Mouse (Mus musculus): ENCODE results near the gene Elf1. TPM values are rescaled to one million over a fixed set of nuclear protein-coding genes. Genes with fewer than 3 reads are reported as not detected.
"Not testable (repeated sequence)": the region's sequence is repeated elsewhere in the genome, so short reads cannot be mapped to it uniquely, and the experiment has no call there.

Elf1 gene
- polyA plus RNA-seq, 1 experiment from 2014 or later, result 21.2 TPM

GRCm38 (mm10) chr14:79529581-79530554 is 48.9 kb downstream of the Elf1 start:
- Histone ChIP-seq H3K4me1 (peaks cover 79% of the 10 kb centered on the region), H3K27me3 (replicated peaks) (no peaks in the 10 kb centered on the region), H3K4me2 (peak overlapping the region; percentile 68), H3K9me3 (replicated peaks) (no peaks in the 10 kb centered on the region), H3K36me3 (peaks cover 16% of the 10 kb centered on the region; the same call in 1 of the 2 replicates), H3K4me3 (peak overlapping the region; percentile 28), H3K27ac (peak overlapping the region; percentile 93), H3K9ac (peak overlapping the region; percentile 65)
- ATAC-seq, result peak; percentile 98
- WGBS (ENCODE audit: insufficient replicate concordance), result 41% methylated on average over 10 of the region's 10 CpGs

- 36% methylated on average over 6 of the region's 6 CpGs for WGBS (ENCODE audit: insufficient replicate concordance)
- H3K4me2 ChIP-seq, result peak overlapping the region; percentile 68
- H3K36me3 ChIP-seq, result peaks cover 16% of the 10 kb centered on the region; the same call in 1 of the 2 replicates
- H3K9me3 ChIP-seq (replicated peaks), result no peaks in the 10 kb centered on the region
- H3K4me1 ChIP-seq, result peaks cover 82% of the 10 kb centered on the region
- H3K27me3 ChIP-seq (replicated peaks), result no peaks in the 10 kb centered on the region
- H3K27ac ChIP-seq, result peak overlapping the region; percentile 93
- H3K9ac ChIP-seq, result peak overlapping the region; percentile 65
- ATAC-seq, result no peak
- H3K4me3 ChIP-seq, result peak overlapping the region; percentile 28
Observed at GRCm38 (mm10) chr14:79530761-79531160, 49.8 kb downstream of the Elf1 start.

GRCm38 (mm10) chr14:79532036-79532776 is 51.2 kb downstream of the Elf1 start:
- 73% methylated on average over 8 of the region's 8 CpGs for WGBS (ENCODE audit: insufficient replicate concordance)
- peaks cover 84% of the 10 kb centered on the region for H3K4me1 ChIP-seq
- no peaks in the 10 kb centered on the region for H3K9me3 ChIP-seq (replicated peaks)
- ATAC-seq, result no peak
- peak overlapping the region; percentile 93 for H3K27ac ChIP-seq
- H3K36me3 ChIP-seq, result peaks cover 12% of the 10 kb centered on the region
- H3K27me3 ChIP-seq (replicated peaks), result no peaks in the 10 kb centered on the region
- H3K9ac ChIP-seq, result peak overlapping the region; percentile 40; the same call in 1 of the 2 replicates
- no peak overlapping the region for H3K4me3 ChIP-seq
- peak overlapping the region; percentile 67 for H3K4me2 ChIP-seq

GRCm38 (mm10) chr14:79533350-79533749 is 52.4 kb downstream of the Elf1 start:
- peaks cover 11% of the 10 kb centered on the region for H3K36me3 ChIP-seq
- WGBS (ENCODE audit: insufficient replicate concordance), result 10% methylated on average over 1 of the region's 1 CpGs
- ATAC-seq, result peak; percentile 50; the same call in 1 of the 2 replicates
- H3K4me3 ChIP-seq, result peak overlapping the region; percentile 22; the same call in 1 of the 2 replicates
- H3K4me2 ChIP-seq, result peak overlapping the region; percentile 67
- peak overlapping the region; percentile 93 for H3K27ac ChIP-seq
- H3K9me3 ChIP-seq (replicated peaks), result no peaks in the 10 kb centered on the region
- H3K9ac ChIP-seq, result peak overlapping the region; percentile 40
- no peaks in the 10 kb centered on the region for H3K27me3 ChIP-seq (replicated peaks)
- peaks cover 85% of the 10 kb centered on the region for H3K4me1 ChIP-seq

DNA sequence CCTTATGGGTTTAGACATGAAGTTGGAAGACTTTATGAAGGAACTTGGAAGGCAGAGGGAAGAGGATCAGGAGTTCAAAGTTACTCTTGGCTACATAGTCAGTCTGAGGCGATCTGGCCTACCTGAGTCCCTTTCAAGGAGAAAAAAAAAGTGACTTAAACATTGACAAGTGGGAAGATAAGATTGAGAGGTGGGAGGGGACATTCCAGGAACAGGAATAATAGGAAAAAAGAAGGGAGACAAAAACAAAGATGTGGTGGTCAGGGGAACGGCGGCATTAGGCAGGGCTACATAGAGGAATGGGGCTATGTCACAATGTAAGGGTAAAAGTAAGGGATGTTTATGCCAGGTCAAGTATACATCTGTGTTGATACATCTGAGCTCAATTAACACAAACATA is 53.2 kb downstream of the Elf1 start:
- Histone ChIP-seq H3K9ac (peak overlapping the region; percentile 40; the same call in 1 of the 2 replicates), H3K36me3 (peaks cover 12% of the 10 kb centered on the region), H3K4me2 (peak overlapping the region; percentile 67), H3K4me3 (no peak overlapping the region), H3K27me3 (replicated peaks) (no peaks in the 10 kb centered on the region), H3K4me1 (peaks cover 87% of the 10 kb centered on the region), H3K27ac (peak overlapping the region; percentile 93), H3K9me3 (replicated peaks) (no peaks in the 10 kb centered on the region)
- no peak for ATAC-seq
- WGBS (ENCODE audit: insufficient replicate concordance), result 30% methylated on average over 3 of the region's 3 CpGs

DNA sequence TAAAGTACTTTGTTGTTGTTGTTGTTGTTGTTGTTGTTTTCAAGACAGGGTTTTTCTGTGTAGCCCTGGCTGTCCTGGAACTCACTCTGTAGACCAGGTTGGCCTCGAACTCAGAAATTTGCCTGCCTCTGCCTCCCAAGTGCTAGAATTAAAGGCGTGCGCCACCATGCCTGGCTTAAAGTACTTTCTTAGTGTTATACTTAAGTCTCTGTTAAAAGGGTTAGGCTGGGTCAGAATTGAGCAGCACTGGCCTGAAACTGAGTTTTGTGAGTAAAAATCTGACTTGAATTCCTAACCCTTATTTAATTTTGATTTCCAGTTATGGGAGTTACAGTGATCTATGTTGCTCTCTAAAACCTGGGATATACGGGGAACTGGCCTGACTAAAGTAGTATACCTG is 53.7 kb downstream of the Elf1 start:
- not testable (repeated sequence) for H3K4me3 ChIP-seq; H3K9me3 ChIP-seq (replicated peaks); H3K27me3 ChIP-seq (replicated peaks); ATAC-seq
- H3K27ac ChIP-seq, result peak overlapping the region; percentile 93
- peaks cover 84% of the 10 kb centered on the region for H3K4me1 ChIP-seq
- peaks cover 10% of the 10 kb centered on the region for H3K36me3 ChIP-seq
- WGBS (ENCODE audit: insufficient replicate concordance), result 60% methylated on average over 4 of the region's 4 CpGs
- H3K9ac ChIP-seq, result peak overlapping the region; percentile 44; the same call in 1 of the 2 replicates
- peak overlapping the region; percentile 67 for H3K4me2 ChIP-seq

DNA sequence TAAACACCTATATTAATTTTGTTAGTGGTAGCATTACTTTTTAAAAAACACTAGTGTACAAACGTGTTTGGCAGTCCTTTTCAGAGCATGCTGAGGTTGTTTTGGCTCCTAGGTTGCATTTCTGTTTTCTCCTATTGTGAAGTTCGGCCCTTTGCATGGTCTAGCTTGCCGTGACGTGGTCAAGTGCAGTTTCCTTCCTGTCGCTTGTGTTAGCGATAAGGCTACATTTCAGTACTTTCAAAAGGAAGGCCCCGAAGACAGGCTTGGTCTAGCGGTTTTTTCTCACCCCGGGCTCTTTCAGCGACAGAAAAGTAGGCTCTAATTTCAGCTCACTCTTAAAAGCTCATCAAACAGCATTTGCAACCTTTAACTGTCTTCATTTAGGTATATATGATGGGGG is 54.3 kb downstream of the Elf1 start:
- Histone ChIP-seq H3K27ac (peak overlapping the region; percentile 93), H3K4me2 (peak overlapping the region; percentile 67), H3K4me1 (peaks cover 78% of the 10 kb centered on the region)

DNA sequence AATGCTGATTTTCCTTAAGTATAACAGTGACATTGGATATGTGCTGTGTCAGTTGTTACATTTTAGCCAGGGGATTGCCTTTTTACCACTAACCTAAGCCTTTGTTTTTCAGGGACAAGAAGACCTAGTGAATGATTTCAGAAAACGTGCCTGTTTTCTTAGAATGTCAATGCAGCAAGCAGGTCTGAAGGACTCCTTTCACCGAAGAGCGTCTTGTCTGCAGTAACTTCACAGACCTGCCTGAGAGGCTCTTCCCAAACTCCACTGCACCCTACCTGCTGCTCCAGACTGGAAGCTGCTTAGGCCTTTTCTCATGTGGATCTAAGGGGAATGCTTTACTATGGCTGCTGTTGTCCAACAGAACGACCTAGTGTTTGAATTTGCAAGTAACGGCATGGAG is 55.0 kb downstream of the Elf1 start:
- Histone ChIP-seq H3K27ac (peak overlapping the region; percentile 93), H3K27me3 (replicated peaks) (no peaks in the 10 kb centered on the region), H3K9me3 (replicated peaks) (no peaks in the 10 kb centered on the region), H3K4me1 (peaks cover 71% of the 10 kb centered on the region), H3K4me3 (peak overlapping the region; percentile 47), H3K9ac (peak overlapping the region; percentile 61), H3K36me3 (peaks cover 11% of the 10 kb centered on the region), H3K4me2 (peak overlapping the region; percentile 67)
- ATAC-seq, result no peak
- 22% methylated on average over 5 of the region's 5 CpGs for WGBS (ENCODE audit: insufficient replicate concordance)

More for the DNA sequence above, 54.3 kb downstream of the Elf1 start:
- Histone ChIP-seq H3K4me3 (peak overlapping the region; percentile 47), H3K9me3 (replicated peaks) (no peaks in the 10 kb centered on the region), H3K9ac (peak overlapping the region; percentile 61), H3K36me3 (peaks cover 9% of the 10 kb centered on the region), H3K27me3 (replicated peaks) (no peaks in the 10 kb centered on the region)
- ATAC-seq, result peak; percentile 70
- 13% methylated on average over 10 of the region's 10 CpGs for WGBS (ENCODE audit: insufficient replicate concordance)

DNA sequence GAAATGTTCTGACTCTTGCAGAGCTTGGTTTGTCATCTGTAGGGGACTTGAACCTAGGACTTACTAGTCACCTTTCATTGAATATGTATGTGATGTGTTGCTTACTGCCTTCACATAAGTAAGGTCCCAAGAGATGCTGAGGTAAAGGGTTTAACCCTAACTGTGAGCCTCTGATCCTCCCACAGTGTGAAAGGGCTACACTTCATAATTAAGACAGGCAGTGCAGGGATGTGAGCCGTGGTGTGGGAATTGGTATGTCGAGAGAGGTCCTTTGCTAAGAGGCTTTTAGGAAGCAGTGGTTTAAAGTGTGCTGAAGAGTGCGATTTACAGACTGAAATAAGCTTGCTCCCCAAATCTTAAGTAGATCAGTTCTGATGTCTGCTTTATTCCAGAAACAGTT is 55.8 kb downstream of the Elf1 start:
- peak overlapping the region; percentile 61 for H3K9ac ChIP-seq
- H3K36me3 ChIP-seq, result peaks cover 20% of the 10 kb centered on the region
- peaks cover 74% of the 10 kb centered on the region for H3K4me1 ChIP-seq
- peak overlapping the region; percentile 63 for H3K4me2 ChIP-seq
- H3K27me3 ChIP-seq (replicated peaks), result no peaks in the 10 kb centered on the region
- WGBS (ENCODE audit: insufficient replicate concordance), result 25% methylated on average over 3 of the region's 3 CpGs
- peak overlapping the region; percentile 43 for H3K4me3 ChIP-seq
- peak overlapping the region; percentile 78 for H3K27ac ChIP-seq
- no peaks in the 10 kb centered on the region for H3K9me3 ChIP-seq (replicated peaks)
- no peak for ATAC-seq

GRCm38 (mm10) chr14:79537463-79537862 is 56.5 kb downstream of the Elf1 start:
- 9% methylated on average over 5 of the region's 5 CpGs for WGBS (ENCODE audit: insufficient replicate concordance)
- Histone ChIP-seq H3K27ac (peak overlapping the region; percentile 78), H3K9me3 (replicated peaks) (no peaks in the 10 kb centered on the region), H3K4me2 (peak overlapping the region; percentile 63), H3K4me3 (peak overlapping the region; percentile 43), H3K9ac (peak overlapping the region; percentile 61; the same call in 1 of the 2 replicates), H3K4me1 (peaks cover 72% of the 10 kb centered on the region), H3K27me3 (replicated peaks) (no peaks in the 10 kb centered on the region), H3K36me3 (peaks cover 22% of the 10 kb centered on the region)
- peak; percentile 81 for ATAC-seq

DNA sequence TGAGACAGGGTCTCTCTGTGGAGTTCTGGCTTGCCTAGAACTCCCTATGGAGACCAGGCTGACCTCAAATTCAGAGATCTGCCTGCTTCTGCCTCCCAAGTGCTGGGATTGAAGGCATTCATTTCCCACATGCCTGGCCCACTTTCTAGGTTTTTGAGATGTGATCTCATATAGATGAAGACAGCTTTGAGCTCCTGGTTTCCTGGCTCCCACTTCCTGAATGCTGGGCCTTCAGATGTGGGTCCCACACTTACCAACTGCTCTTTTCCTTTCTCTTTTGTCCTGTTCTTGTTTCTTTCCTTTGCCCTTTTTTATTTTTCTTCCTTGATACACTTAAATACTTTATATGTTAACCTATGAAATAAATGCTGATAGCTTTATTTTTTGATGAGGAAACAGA is 56.9 kb downstream of the Elf1 start:
- Histone ChIP-seq H3K4me3 (peak overlapping the region; percentile 43), H3K4me2 (peak overlapping the region; percentile 63), H3K9ac (peak overlapping the region; percentile 61; the same call in 1 of the 2 replicates)

More for the DNA sequence above, 56.9 kb downstream of the Elf1 start:
- Histone ChIP-seq H3K4me1 (peaks cover 72% of the 10 kb centered on the region), H3K36me3 (peaks cover 22% of the 10 kb centered on the region), H3K9me3 (replicated peaks) (no peaks in the 10 kb centered on the region), H3K27me3 (replicated peaks) (no peaks in the 10 kb centered on the region), H3K27ac (peak overlapping the region; percentile 78)
- ATAC-seq, result no peak

All from liver, embryonic 12.5 days (tissue).